Mouse (Mus musculus): ENCODE results near the gene Rbm44.

Rbm44 gene

GRCm38 (mm10) chr1:91179533-91180173 lies 34.8 kb downstream of the Rbm44 start, which contains the start of gene Ramp1:
TSS of gene Ramp1 (plus strand) at chr1:91179822.
- in situ Hi-C loops (cut with MboI): loop anchor here (5.0 kb wide), 1 partner anchor 63 kb away; no protein-coding TSS in a partner anchor

DNA sequence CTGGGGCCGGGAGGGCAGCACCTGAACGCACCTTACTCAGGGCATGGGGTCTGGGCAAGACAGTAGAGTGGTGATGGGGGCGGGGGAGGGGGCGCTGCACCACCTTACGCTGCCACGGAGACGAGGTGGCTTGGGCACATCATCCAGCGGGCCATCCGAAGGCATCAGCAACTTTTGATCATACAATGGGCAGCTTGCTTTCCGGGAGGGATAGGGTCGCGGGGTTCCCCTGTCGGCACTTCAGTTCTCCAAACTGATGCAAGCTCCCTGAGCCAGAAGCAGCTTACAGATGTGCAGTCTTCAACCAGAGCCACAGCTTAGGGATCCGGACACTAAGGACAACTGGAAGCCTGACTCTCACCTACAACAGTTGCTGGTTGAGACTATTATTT lies 35.3 kb downstream of the Rbm44 start:
- in situ Hi-C loops (cut with MboI): loop anchor here (5.0 kb wide), 1 partner anchor 62 kb away; no protein-coding TSS in a partner anchor

DNA sequence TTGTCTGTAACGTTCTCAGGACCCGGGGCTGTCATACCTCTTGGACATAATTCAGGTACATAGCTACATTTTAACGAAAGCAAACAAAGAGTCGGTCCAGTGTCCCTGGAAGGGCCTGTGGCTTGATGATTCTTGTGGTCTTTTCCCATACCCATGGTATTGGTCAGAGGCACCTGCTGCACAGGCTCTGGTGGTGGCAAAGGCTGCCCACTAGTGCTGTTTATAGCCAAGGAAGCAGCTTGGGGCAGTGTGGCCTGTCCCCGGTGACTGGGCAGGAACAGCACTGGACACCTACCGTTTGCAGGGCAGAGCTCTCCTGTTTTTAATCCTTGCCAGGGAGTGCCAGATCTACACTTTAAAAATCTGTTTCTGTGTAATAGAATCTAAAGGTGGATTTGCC lies 35.8 kb downstream of the Rbm44 start:
- in situ Hi-C loops (cut with MboI): loop anchor here (5.0 kb wide), 1 partner anchor 62 kb away; no protein-coding TSS in a partner anchor

DNA sequence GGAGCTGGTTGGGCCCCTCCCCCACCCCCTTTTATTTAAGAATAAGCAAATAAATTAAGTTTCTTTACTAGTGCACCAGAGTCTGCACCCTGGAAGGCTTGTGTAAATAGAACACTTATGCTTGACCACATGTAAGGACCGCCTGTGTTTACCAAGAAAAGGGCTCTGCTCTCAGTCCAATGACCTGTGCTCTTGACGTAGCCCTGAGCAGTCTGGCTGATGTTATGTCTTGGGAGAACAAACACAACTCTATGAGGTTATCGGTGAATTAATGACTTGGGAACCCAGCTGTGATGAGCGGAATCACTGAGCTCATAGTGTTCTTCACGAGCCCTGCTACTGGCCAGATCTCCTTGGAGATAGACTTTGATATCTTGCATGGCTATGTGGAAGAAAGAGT lies 36.4 kb downstream of the Rbm44 start:
- in situ Hi-C loops (cut with MboI): loop anchor here (5.0 kb wide), 1 partner anchor 61 kb away; no protein-coding TSS in a partner anchor

- in situ Hi-C loops (cut with MboI): loop anchor here (5.0 kb wide), 1 partner anchor 60 kb away; no protein-coding TSS in a partner anchor
Measured at GRCm38 (mm10) chr1:91181784-91182450, 37.0 kb downstream of the Rbm44 start.

DNA sequence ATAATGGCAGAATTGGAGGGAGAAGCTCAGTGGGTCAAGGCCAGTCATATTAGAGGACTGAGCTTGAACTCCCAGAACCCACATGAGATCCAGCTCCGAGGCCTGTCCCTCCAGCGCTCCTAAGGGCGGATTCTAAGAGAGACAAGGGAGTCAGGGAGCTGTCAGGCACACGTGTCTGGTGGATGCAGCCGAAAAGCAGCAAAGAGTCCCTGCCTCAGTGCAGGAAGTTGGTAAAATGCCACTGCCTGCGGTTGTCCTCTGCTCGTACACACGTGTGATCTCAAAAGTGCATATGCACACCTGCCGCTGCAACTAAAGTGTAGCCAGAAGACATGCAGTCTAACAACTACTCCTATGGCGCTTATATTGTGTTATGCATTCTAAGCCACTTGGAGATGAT lies 38.4 kb downstream of the Rbm44 start:
- in situ Hi-C loops (cut with MboI): loop anchor here (5.0 kb wide), 1 partner anchor 59 kb away; no protein-coding TSS in a partner anchor

DNA sequence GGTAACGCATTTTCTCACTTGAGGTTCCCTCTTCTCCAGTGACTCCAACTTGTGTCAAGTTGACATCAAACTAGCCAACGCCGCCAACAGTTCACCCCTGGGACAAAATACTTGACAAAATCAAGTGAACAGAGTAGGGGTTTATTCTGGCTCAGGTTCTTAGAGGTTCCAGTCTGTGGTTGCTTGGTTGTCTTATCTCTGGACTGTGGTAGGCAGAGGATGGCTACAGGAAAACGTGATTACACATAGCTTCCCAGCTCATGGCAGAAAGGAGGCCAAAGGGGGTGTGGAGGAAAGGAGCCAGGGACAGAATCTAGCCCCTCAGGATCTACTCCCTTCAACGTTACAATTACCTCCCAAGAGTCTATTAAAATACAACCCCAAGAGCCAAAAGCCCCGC lies 41.8 kb downstream of the Rbm44 start:
- in situ Hi-C loops (cut with MboI): no loop called here

DNA sequence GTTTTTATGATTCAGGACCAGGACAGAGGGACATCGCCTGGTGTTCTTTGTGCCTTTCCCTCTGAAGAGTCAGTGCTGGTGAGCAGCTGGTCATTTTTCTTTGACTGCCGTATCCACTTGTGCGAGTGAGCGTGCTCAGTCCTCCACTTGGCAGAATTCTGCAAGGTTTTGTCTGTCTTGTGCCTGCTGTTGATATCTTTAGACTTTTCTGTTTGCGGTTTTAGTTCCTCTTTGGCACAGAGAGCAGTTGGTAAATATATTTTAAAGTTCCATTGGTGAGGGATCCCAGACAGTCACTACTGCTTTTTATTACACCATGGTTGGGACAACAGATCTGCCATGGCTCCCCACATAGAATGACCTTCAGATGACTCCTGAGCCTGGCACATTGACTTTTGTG lies 42.4 kb downstream of the Rbm44 start:
- in situ Hi-C loops (cut with MboI): no loop called here

- in situ Hi-C loops (cut with MboI): no loop called here
Measured at GRCm38 (mm10) chr1:91187786-91188640, 43.1 kb downstream of the Rbm44 start.

DNA sequence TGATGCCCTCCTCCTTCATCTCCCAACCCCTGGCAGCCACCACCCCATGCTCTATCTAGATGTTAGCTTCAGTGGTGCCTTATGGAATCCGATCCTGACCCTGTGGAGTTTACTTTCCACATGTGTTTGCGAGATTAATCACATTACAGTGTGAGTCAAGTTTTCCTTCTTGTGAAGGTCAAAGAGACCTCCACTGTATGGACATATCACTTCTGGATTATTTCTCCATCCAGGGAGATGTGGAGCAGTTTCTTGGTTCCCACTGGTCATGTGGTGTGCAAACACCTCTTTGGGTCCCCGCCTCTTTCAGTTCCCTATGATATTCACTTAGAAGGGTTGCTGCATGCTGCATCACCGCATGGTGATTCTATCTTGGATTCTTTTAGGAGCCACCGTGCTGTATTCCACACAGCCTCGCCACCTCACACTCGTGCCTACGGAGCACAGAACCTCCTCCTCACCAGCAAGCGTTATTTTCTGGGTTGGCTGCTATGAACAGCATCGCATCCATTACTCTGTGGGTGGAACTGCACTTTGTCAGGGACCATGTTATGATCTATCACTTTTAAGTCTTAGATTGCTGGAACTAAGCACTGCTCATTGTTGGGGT lies 44.1 kb downstream of the Rbm44 start:
- in situ Hi-C loops (cut with MboI): no loop called here

DNA sequence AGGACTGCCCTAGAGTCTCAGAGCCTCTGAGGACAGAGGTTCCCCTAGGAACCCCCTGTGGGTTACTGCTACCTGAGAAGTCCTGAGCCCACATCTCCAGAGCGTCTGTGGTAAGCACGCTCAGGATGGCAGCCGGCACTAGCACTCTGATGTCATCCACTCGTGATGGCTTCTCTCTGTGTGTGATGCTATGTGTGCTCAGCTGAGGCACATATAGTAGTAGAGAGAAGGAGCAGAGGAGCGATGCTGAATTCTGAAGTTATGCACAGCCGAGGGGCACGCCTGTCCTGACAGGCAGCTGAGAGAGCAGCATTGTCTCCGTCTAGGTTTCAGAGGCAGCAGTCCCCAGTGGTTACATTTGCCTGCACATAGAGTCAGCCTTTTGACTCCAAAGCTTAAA lies 47.3 kb downstream of the Rbm44 start:
- in situ Hi-C loops (cut with MboI): no loop called here

DNA sequence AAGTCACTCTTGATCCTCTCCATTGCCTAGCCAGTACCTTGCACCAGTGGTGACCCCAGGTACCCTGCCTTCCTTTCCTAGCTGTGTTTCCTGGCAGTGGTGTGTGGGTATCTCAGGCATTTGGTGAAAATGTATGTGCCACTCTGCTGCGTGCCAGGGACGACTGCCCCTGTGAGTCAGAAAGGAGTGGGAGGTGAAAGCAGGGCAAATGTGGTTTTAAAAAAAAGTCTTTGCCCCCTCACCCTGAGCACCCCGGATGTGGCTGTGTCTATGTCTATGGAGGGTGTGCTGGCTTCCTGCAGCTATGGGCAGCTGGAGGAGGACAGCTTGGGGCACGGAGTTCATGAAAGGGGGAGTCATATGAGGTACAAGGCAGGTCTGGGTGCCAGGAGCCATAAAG lies 48.4 kb downstream of the Rbm44 start:
- in situ Hi-C loops (cut with MboI): no loop called here

DNA sequence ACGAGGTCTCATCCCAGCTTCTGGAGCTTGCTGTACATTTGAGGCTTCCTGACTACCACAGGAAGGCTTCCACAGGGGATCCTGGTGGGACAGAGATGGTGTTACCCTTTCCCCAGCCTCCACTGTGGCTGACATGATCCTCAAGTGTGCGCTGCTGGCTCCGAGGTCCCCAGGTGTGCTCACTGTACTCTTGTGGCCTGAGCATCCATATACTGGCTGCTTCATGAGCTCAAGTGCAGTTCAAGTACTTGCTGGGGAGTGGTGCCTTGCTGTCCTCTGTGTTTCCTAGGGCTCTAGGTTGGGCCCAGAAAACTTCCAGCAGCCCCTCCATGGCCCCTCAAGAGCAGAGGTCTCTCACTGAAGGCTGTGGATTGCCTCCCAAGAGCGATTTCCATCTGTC lies 48.8 kb downstream of the Rbm44 start:
- in situ Hi-C loops (cut with MboI): no loop called here

DNA sequence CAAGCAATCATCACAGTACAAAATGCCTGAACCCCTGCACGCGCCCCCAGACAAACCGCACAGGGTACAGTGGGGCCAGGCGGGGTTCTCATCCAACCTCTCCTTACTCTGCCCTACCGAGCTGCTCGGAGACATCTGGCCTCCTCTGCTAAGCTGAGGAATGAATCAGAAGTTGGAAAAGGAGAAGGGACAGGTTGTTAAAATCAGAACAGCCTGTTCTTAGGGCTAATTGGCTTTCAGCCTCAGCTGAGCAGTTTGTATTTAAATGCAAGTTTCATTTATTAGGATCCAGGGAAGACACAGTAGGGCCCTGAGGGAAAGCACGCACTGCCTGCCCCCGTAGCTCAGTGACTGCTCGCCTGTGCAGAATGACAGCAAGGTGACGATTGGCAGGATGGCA lies 54.9 kb downstream of the Rbm44 start:
- in situ Hi-C loops (cut with MboI): no loop called here

- in situ Hi-C loops (cut with MboI): no loop called here
Measured at GRCm38 (mm10) chr1:91201122-91201521, 56.2 kb downstream of the Rbm44 start.

GRCm38 (mm10) chr1:91204221-91204765 lies 59.4 kb downstream of the Rbm44 start:
- in situ Hi-C loops (cut with MboI): no loop called here

GRCm38 (mm10) chr1:91205651-91206050 lies 60.8 kb downstream of the Rbm44 start:
- in situ Hi-C loops (cut with MboI): no loop called here

GRCm38 (mm10) chr1:91206336-91206735 lies 61.4 kb downstream of the Rbm44 start:
- in situ Hi-C loops (cut with MboI): no loop called here

- in situ Hi-C loops (cut with MboI): no loop called here
Measured at GRCm38 (mm10) chr1:91206873-91207272, 62.0 kb downstream of the Rbm44 start.

- in situ Hi-C loops (cut with MboI): no loop called here
Measured at GRCm38 (mm10) chr1:91207334-91208074, 62.6 kb downstream of the Rbm44 start.

DNA sequence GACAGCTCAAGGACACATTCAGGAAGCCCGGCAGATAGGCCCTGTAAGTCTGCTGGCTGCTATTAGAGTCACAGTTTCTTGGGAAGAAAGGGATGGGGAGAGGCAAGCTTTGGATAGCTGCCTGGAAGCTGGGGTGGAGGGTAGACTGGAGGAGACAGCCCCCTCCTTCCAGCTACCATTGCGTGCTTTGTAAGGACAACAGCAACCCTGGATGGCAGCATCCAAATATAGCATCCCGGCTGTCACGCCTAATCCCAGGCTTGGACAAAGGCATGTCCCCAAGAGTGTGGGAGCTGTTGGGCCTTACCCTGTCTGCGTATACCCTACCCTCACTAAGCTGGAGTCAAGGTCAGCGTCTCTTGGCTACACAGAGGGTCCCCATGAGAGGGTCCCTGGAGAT lies 64.5 kb downstream of the Rbm44 start:
- in situ Hi-C loops (cut with MboI): no loop called here
